Mouse (Mus musculus) adipocyte (in vitro differentiated cells): ENCODE measurements around the gene Tcea3.

Source experiments
- DNase-seq: peaks from one replicate; pipeline ENCODE4 v3.0.0-alpha.2; 2016; ENCODE audit warnings: low spot score

The Tcea3 gene

DNA sequence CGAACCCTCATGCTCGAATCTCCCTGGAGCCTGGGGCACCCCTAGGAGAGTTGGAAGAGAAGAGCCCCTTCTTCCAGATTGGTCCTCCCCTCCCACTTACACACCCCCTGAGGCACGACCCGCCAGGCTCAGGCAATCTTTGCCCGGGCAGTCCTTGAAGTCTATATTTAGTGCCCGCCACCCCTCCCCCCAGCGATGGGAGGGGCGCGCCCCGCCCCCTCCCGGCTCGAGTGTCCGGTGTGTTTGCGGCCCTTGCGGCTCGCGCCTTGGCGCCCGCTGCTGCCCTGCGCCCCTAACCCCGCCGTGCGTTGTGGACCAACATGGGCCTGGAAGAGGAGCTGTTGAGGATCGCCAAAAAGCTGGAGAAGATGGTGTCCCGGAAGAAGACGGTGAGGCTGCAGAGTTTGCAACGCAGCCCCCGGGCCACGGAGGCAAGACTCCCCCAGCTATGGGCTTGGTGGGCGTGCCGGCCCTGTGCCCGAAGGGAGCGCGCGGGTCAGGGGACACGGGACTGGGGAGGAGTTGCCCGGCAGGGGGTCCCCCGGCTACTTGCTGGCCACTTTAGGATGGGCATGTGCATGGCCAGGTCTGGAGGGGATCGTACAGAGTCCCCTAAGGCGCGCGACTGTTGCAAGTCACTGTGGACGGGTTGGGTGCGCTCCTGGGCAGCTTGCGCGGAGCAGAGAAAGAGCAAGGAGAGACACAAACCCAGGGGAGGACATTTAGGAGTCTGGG lies at the start of gene Tcea3:
Gene Tcea3 (plus strand): TSS at position 1 of the 735 bp plus-strand sequence.
- DNase-seq, result no peak

DNA sequence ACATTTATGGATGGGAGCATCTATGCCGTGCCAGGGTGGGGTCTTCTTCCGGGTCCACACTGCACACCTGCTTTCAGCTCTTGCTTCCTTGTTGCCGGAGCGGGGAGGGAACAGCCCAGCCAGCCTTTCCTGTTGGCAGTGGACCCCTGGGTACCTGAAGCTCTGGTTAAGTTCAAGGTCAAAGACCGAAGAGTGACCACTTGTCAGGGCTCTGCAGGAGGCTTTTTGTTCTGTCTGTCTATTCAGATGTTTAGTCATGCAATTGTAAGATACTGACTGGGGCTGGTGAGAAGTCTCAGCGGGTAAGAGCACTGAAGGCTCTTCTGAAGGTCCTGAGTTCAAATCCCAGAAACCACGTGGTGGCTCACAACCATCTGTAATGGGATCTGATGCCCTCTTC lies 48.7 kb upstream of the Tcea3 start:
- no peak for DNase-seq

DNA sequence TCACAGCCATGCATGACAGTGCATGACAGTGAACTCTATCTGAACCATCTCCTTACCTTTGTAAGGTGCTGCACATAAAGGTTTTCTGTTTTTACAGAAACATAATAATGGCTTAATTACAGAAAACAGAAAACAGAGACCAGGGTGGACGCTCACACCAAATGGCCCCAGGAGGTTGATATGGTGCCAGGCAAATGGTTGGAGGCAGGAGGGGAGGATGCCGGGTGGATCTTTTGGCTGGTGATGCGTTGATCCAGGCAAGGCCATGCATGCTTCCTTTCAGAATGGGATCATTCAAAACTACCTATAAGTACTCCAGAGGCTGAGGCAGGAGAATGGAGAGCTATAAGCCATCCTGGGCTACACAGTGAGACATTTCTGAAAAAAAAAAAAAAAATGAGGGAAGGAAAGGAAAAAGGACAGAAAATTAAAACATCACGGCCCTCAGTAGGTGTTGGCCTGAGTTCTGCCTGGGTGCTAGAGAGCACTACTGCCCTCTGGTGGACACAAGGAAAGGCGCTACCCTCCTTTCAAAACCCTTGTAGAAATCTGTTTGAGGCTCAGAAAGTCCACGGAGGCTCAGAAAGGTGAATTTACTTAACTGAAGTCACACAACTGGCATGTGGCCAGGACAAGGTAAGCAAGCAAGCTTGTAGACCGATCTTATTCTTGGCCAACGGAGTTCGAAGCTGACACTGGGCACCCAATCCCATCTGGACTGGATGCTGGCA lies 47.8 kb upstream of the Tcea3 start:
- DNase-seq, result peak; percentile 72

DNA sequence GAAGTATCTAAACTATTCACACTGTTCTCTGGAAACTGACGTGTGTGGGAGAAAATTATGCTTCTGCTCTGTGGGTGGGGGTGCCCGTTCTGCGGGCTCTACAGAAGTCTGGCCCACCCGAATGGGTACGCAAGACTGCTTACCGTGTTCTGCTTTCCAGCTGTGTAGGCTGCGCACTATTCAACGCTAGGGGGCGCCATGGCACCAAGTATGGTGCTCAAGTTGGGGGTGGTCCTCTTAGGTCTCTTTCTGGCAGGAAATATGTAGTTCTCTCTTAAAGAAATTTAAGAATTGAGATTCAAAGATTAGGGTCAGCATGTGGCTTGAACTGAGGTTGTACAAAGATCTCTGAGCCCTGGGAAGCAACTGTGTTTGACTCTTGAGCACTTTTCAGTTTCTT lies 45.0 kb upstream of the Tcea3 start:
- DNase-seq, result peak; percentile 66

DNA sequence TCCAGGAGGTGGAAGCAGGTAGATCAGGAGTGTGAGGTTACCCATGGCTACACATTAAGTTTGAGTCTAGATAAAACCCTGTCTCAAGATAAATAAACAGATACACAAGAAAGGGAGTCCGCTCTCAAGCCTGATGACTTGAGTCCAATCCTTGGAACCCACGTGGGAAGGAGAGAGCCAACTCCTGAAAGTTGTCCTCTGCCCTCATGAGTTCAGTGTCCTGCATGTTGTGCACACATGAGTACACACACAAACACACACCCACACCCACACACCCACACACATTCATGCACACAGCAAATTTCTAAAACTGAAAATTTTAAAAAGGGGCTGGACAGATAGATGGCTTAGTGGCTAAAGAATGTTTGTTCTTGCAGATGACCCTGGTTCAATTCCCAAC lies 42.8 kb upstream of the Tcea3 start:
- no peak for DNase-seq

DNA sequence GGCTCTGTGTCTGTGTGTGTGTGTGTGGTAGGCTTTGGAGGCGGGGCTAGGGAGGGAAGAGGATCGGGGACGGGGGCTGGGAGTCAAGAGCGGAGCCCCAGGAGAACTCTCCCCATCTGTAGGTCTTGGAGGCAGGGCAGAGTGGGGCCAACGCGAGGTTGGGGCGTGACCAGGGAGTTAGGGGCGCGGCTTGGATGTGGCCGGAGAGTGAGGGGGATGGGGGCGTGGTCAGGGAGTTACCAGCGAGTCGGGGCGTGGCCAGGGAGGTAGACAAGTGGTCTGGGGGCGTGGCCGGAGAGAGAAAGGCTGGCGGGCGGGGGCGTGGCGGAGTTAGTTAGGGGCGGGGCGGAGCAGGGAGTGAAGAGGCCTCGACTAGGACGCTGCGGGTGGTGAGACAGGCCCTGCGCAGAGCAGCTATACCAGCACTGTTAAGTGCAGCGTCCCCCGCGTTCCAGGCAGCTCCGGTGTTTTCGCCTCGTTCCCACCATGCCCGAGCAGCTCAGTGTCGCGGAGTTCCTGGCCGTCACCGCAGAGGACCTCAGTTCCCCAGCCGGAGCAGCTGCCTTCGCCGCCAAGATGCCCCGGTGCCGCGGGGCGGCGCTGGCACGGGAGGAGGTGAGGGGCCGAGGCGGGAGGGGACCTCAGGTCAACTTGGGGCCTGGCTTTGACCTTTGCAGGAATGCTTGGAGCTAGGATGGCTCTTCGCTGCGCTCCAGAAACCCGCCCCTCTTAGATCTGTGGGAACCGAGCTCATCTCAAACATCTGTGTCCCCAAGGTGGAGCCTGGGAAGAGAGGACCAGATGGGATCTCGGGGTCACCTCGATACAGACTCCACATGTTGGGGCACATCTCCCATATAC lies 41.3 kb upstream of the Tcea3 start, which contains the start of gene Asap3:
Gene Asap3 (plus strand): TSS at position 333 of the 861 bp plus-strand sequence.
- peak; percentile 88 for DNase-seq

DNA sequence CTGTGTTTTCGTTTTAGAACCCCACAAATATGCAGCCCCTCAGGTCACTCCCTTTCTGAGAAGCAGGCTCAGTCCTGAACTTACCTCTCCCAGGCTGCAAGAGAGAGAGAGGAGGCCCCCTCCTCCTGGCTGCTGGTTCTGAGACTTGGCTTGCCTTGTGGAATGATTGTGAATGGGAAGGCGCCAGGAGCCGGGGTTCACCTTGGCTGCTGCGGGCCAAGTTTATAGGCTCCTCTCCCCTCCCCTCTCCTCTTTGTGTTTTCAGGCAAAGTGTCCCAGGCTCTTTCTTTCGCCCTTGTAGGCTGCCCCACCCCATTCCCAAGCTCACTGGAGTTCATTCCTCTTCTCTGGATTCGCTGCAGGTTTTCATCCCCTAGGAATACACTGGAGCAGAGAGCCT lies 40.6 kb upstream of the Tcea3 start:
- DNase-seq, result no peak

DNA sequence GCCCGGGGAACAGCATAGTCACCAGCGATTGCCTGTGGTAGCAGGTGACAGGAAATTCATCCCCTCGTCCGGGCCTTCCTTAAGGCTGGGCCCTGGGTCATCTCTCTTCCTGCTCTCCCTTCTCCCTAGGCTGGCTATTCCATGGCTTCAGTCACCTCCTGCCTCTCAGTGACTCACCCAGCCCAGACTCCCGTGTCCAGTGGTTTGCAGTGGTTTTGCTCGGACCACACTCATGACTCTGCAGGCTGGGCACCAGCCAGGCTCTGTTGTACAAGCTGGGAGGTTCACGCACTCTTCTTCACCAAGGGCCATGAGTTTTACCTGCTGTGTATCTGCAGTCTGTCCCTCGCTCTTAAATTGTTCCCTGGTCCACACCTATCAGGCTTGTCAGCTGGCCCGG lies 36.6 kb upstream of the Tcea3 start:
- DNase-seq, result no peak

DNA sequence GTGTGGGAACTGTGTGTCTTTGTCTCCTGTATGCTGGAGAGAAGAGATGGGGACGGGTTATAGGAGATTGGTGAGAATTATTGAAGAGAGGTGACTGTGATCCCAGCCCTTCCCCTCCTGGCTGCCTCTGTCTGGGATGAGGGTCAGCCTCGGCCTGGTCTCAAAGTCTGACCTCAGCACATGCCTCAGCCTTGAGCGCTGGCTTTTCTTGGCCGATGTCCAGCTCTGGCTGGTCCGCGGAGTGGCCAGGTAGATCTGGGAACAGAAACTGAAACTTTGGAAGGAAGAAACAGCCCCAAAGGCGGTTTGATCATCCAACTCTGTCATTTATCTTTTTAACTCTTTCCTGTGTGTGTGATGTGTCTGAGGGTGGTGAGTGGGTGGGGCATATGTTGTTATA lies 33.9 kb upstream of the Tcea3 start:
- DNase-seq, result no peak

DNA sequence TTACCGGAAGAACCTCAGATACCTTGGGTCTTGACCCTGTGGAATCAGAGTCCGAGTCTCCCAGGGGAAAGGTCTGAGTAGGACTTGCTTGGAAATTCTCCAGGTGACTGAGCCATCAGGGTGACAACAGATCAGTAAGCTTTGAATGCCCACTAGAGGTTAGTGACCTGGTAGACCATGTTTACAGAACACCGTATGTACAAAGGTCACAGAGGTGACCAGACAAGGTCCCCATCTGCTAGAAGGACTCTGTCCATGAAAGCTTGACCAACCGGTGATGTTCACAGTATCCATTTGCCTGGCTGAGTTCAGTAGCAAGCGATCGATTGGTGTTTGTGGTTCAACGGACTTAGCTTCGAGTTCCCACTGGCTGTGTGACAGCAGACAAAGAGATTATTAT lies 32.7 kb upstream of the Tcea3 start:
- DNase-seq, result no peak

DNA sequence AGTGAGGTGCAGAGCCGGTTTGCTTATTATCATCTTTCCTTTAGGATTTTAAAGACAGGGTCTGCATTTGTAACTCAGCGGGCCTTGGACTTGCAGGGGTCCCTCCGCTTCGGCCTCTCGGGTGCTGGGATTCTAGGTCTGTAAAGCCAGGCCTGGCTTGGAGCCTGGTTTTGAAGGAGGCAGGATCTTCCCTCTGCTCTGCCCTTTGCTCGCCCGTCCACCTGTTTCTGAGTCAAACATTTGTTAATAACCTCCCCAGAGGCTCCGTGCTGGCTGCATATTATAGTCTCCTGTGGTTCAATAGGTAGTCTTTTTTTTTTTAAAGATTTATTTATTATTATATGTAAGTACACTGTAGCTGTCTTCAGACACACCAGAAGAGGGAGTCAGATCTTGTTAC lies 32.0 kb upstream of the Tcea3 start:
- no peak for DNase-seq

DNA sequence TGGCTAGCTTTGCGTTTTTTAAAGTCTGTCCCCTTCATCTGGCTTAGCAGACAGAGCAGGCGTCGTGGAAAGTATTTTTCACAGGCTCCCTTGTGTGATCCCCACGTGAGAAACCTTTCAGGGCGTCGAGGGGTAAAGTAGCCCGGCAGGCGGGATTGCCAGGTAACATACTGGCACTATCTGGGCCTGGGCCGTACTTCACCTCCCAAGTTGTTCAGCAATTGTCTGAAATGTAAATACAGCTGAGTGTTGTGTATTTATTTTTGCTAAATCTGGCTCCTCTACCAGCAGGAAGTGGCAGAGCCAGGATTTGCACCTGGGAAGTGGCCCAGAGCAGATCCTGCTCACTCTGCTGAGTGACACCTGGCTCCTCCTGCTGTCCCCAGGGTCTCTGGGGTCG lies 30.5 kb upstream of the Tcea3 start:
- no peak for DNase-seq

DNA sequence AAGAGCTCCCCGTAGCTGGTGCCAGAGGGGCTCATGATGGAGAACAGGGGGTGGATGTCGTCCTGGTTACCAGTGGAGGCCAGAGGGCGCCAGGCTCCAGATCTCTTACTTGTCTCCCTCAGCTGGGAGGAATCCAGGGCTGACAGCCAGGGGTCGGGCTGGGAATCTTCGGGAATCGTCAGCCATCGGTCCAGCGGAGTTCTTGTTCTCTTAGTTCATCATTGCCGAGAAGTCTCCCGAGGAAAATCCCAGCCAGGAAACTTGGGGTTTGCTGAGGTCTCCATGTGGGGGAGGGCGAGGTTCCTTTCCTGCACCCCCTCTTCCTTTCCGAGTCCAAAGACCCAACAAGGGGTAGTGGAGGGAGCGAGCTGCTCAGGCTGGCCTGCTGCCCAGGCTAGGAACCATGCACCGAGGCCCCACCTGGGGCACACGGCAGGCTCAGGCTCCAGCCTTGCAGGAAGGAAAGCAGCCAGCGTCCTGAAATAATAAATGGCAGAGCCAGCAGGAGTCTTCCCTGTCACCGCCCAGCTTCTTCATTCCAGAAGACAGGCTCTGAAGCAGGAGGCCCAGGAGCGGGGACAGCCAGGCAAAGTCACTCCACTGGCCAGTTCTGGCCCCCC lies 28.8 kb upstream of the Tcea3 start:
- peak; percentile 74 for DNase-seq

DNA sequence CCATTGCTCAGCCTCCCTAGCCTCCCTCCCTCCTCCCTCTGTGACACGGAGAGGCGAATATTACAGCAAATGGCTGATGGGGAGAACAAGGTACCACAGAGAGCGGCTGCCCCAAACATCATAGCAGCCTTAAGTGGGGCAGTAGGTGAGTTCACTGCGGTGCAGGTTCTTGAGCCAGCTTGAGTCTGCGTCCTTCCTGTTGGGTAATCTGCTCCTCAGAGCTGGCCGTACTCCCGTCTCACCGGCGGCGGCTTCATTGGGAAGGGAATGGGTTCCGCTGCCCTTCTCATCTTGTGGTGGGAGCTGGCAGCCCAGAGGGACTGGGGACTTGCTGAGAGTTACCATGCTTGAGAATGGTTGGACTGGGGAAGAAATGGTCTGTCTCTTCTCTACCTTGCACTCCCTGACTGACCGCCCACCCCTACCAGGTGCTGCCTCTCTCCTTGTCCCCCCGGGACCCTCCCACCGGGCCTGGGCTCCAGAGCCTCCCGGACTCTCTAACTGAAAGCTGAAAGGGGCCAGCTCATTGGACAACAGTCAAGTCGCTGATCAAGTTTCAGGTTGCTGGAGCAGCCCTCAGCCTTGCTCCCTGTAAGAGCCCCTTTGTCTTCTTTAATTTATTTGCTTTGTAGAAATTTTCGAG lies 27.3 kb upstream of the Tcea3 start:
- DNase-seq, result no peak

DNA sequence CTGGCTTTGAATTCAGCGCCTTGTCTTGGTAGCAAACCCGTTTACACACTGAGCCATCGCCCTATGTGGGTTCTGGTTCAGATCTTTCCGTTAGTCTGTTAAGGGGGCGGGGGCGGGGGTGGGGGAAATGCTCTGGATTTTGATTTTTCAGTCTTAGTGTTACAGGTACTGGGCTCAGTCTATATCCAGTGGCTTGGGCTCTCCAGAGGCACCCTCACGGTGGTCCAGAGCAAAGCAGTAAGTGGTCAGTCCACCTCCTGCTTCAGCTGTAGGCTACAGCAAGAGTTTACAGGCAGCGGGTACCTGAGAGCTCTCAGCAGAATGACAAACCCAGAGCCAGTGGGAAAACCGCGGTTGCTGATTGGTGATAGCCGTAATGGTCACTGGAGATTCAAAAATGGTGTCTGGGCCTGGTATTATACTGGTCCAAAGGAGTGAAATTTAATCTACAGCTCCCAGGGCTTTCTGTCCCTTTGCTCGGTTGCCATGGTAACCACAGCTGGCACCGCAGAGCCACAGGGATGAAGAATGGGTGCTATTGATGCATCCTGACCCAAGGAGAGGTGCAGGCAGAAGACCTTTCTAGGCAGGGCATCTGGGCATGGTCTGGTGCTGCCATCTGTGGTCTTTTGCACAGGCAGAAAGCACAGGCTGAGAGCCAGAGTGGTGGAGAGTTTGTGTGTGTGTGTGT lies 23.8 kb upstream of the Tcea3 start:
- DNase-seq, result no peak

DNA sequence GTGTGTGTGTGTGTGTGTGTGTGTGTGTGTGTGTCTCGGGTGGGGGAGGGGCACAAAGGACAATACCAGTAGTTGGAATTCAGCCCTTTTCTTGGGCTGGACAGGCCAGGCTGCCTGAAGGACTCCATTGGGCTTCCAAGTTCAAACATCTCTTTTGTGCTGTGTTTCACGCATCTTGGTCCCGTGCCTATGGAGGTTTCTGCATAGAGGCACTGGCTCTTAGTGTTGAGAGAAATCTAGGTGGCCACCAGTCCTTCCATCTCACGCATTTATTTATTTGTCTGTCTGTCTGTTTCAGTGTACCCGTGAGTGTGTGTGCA lies 23.3 kb upstream of the Tcea3 start:
- DNase-seq, result no peak

DNA sequence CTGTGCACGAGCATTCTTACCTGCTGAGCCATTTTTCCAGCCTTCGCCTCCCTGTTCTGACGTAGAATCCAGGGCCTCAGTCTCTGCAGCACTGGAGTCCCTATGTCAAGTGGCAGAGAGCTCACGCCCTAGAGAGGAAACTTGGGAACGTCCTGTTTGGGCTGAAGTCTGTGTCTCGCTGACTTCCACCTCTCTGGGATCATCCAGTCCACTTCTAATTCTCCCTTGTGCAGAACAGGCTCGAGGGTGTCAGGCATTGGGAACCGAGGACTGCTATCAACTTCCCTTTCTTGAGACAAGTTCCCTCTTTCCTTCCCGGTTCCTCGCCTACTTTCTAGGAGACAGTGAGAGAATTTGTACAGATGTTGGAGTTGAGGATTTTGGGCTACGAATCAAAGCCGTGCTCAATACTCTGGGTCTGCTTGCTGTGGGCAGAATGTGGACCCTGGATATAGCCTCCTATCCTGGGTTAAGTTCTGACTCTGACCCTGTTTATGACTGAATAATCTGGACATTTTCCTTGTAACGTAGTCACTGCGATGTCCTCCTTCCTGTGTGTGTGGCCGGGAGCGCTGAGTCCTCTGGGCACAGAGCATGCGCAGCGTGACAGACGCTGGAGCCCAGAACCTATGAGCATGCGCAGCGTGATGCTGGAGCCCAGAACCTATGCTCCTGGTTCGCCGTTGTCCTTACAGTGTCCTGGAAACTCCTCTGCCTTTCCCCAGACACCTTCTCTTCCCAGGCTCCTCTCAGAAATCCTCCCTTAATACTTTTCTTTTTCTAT lies 22.7 kb upstream of the Tcea3 start:
- DNase-seq, result no peak

DNA sequence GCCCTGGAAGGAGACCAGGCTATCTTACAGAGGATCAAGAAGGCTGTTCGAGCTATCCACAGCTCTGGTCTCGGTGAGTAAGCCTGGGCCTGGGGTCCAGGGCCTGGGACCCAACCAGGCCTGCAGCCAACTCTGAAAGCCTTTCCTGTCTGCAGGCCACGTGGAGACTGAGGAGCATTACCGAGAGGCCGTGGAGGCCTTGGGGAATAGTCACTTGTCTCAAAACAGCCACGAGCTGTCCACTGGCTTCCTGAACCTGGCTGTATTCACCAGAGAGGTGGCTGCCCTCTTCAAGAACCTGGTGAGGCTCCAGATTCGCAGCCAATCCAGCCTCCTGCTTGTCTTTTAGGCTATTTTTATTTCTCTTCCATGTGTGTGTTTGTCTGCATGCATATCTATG lies 20.1 kb upstream of the Tcea3 start:
- DNase-seq, result no peak

DNA sequence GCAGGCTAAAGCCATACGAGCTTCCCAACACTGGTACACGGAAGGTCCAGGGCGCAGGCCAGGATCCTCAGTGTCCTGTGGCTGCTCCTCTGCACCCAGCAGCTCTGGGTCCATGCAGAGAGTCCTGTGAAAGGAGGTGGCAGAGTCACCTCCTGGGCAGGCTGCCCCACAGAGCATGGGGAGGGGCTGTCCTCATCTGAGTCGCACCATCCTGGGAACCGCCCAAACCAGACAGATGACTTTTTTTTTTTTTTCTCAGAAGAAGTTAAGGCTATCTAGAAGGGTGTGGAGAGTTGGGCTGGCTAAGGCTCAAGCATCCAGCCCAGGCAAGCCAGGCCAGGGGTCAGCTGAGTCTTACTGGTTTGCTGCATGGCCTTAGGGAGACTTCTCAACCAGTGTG lies 18.9 kb upstream of the Tcea3 start:
- peak; percentile 48 for DNase-seq

DNA sequence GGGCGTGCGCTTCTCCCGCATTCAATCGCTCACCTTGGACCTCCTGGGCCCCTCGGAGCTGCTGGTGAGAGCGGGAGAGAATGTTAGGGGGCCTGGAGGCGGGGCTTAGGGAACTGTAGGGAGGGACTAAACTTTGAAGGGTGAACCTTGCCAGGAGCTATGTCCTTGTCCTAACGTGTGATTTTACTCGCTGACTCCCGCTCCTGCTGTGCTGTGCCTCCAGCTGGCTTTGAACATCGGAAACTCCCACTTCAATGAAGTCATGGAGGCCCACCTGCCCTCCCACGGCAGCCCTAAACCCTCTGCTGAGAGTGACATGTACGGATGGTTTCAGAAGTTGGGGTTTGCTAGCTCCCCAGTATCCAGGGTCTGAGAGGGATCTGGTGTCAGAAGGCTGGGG lies 8.9 kb upstream of the Tcea3 start:
- no peak for DNase-seq

DNA sequence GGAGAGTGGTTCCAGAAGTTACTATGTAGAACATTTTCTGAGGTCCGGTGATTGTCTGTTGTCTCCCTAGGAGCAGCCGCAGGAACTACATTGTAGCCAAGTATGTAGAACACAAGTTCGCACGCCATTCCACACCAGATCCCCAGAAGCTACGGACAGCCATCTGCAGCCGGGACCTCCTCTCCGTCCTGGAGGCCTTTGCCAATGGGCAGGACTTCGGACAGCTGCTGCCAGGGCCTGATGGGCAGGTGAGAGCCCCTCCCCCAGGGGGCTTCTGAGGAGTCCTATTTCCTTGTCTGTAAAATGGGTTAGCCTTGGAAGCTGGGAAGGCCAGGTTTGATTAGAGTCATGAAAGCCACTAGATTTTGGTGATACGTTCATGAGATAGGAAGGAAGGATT lies 8.4 kb upstream of the Tcea3 start:
- no peak for DNase-seq
